Mouse (Mus musculus) CD4-positive, CD25-positive, alpha-beta regulatory T cell, adult 2 months (primary cell): ENCODE data around the gene Cdc34.

Experiments used
- DNase-seq: peaks from one replicate; pipeline ENCODE4 v3.0.0-alpha.2; 2012; ENCODE audit warnings: low read depth, low spot score

Cdc34 gene

DNA sequence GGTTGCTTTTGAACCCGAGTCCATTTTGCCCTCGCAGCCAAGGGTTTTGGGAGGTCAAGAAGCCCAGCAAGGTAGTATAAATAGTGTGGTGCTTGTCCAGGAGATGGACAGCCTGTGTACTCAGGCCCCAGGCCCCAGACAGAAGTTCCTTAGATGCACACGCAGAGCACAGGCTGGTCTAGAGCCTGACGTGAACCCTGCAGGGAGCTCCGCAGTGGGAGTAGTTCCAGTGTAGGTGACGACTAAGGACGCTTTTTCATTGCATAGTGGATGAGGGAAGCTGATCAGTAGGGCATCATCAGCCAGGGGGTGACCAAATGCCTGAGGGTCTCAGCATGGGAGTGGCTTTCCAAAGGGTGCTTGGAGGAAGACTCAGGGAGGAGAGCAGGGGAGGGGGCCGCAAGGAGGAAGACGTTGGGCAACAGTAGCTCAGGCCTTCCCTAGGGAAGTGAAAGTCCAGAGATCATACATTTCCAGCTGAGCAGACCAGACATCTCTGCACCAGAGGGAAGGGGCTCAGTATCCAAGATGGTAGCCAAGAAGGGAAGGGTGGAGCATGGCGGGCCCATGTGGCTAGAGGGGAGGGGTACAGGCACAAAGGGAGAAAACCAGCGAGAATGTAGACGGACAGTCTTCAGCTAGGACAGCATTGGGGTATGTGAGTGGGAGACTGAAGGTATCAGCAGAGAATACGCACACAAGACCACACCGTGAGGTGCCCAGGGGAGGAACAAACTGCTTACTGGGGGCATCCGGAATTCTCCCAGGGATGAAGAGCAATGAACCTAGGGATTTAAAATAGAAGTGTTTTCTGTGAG is 11.7 kb upstream of the Cdc34 start:
- no peak for DNase-seq

DNA sequence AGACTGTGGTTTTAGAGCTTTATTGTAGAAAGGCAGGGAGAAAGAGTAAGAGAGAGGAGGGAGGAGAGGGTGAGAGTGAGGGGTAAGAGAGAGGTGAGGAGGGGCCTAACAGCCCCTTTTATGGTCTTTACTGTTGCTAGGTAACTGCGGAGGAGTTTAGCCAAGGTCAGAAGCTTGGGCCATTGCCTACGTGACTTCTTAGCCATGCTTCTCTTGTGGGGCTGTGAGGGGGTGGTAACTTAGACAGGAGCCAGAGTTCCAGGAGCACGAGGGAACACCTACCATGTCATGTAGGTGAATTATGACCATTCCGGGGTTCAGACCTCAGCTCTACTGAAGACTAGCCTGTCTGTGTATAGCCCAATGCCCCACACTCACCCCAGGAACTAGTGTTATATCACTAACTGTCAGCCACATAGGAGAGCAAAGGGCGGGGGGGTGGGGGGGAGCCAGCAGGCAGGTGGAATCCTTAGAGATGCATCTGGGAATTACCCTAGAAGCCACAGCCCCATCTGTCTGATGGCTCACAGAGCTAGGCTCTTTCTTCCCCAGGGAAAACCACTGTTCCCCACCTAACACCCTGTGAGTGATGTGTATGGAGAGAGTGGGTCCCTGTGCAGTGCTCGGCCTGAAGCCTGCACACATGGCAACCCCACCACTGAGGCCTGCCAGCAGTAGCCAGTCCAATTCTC is 10.5 kb upstream of the Cdc34 start:
- no peak for DNase-seq

DNA sequence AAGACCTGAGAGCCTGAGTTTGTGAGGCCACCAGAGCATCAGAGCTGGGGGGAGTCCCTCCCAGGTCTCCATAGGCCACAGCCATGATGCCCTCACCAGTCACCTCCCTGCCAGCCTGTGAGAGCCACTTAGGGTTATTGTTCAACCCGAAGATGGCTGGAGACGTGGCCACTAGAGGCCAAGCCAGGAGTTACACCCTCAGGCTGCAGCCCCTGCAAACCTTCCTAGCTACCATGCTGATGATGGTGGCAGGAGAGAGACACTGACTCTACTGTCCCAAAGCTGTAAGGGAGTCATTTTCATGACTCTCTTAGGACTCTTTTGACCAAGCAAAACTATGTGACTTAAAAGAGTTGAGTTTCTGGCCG is 9.9 kb upstream of the Cdc34 start:
- no peak for DNase-seq

DNA sequence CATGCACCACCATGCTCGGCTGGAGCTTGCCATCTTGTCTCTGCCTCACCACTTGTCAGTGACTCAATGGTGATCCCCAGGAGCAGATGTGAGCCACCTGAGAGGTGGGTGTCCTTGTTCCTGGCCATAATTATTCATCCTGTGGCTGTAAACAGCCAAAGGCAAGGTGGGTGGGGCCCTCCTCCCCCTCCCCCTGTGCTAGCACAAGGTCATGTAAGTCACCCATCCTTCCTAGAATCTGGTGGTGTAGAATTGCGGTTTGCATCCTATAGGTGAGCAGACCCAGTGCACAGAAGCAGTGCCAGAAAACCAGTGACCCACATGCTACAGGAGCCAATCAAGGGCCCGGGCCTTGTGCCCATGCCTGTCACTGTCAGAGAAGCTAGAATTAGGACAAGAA is 8.9 kb upstream of the Cdc34 start:
- no peak for DNase-seq

DNA sequence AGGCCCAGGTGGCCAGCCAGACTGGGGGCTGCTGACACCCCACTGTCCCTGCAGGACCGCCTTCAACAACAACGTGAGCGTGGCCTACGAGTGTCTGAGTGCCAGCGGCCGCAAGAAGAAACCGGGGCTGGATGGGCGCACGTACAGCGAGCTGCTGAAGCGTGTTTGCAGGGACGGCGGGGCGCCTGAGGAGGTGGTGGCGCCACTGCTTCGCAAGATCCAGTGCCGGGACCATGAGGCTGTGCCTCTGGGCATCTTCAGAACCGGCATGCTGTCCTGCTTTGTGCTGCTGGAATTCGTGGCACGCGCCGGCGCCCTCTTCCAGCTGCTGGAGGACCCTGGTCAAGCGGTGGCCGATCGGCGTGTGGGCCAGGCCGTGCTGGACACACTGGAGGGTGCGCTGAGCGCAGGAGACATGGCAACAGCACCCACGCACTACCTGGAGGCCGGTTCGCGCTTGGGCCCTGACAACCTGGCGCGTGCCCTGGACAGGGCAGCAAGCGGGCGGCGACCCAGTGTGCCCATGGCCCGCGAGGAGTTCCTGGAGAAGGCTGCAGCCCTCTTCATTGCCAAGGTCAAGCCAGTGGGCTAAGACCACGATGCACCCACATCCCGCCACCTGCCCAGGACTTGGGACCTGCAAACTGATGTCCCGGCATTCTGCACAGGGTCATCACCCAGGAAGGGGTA is 6.5 kb upstream of the Cdc34 start:
- DNase-seq: no peak

DNA sequence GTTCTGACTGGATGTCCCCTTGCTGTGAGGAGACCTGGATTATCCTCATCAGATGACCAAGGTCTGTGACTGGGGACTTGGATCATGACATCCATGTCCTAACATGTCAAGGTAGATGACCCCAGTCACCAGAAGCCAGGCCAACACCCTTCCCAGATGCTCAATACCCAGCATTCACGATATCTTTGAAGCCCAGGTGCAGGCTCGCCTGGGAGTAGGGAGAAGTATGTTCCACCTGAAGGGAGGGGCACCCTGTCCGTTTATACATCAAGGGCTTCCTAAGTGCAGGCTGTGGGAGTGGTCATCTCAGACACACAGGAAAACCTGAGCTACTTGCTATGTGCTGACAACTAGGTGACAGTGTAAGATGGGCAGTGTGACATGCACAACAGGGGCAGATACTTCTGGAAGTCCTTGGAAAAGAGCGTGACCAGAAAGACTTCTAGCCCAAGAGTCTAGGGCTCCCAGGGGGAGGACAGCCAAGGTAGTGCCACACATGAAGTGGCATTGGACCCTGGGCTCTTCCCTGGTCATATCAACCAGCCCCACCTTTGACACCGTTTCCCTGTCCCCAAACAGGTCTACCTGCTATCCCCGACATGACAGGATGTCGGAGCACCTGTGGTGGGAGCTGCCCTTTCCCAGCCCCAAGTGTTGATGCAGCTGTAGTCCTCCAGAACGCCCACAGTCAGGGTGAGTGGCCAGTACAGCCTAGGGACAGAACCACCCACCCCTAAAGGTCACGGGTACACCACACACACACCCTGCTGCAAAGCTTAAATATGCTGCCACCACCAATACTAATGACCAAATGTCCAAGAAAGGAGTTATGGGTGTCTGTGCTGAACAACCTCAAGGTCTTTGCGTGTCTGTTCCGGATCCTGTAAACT is 1.1 kb upstream of the Cdc34 start:
- no peak for DNase-seq

DNA sequence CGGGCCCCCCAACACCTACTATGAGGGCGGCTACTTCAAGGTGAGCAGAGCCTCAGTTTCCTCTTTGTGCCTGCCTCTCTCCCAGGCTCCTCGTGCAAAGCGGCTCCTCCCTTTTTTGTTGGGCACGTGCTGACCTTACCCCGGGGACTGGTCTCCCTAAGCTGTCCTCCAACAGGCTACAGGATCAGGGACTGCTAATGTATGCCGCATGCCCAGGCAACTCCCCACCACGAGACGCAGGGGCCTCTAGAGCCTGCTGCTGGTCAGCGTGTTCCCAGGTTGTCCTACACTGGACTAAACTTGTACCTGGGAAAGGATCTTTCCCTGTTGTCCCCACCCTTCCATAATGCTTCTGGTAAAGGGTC is 538 bp downstream of the Cdc34 start:
- peak; percentile 45 for DNase-seq

DNA sequence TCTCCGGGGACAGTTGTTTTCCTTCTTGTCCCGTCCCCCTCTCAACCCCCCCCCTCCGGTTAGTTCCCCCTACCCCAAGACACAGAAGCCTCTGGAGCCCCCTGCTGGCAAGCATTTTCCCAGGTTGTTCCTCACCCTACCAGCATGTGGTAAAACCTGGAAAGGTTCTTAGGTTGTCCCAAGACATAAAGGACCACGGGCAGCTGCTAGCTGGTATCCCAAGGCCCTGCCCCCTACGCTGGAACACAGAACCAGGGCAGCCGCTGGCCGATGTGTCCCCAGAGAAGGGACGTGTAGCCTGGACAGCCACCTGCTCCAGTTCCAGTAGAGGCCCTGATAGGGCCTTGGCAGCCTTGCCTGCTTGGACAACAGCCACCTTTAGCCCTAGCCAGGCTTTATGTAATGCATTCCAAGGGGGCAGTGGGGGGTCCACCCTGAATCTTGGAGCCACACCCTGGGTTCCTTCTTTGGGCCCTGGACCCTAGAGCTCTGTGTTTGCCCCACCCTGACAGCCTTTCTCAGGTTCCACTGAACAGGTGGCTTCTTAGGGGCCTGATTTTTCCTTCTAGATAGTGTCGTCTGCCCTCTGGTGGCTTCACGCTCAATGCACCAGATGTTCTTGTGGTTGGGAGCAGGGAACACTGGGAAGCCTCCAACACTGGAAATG is 1.1 kb downstream of the Cdc34 start:
- peak; percentile 71 for DNase-seq

DNA sequence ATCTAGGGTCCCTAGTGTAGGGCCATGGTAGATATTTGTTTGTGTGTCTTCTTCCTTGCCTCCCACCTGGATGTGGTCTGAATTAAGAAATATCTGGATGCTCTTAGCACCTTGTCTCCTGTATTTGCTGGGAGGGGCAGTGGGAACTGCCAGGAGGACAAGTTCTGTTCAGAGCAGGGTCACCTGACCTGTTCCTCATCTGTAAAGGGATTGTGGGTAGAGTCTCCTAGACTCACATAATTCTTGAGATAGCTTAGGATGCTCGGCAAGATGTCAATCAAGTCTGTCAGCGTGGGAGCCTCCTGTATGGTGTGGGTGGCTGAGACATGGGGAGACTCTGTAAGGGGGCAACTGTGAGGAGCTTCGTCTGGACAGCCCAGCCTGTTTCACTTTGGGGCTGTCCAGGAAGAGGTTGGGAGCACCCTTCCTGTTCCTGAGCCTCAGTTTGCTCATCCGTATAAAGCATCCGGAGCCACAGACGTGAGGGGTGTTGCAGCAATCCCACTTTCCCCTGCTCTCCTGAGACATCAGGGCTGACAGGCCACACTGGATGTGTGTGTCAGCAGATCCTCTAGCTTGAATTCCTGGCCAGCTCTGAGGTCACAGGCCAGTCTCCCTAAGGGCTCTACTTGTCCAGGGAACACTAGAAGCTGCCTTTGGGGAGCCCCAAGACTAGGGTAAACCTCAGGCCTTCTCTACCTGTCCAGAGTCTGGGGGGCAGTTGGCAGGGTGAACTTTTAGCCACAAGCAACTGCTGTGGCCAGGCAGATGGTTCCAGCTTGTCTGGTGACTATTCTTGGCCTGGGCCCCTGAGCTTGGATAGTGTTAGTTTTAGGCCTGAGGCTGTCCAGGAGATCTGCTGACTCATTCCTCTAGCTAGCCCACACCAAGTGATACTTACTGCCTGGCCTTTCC is 2.0 kb downstream of the Cdc34 start:
- no peak for DNase-seq

DNA sequence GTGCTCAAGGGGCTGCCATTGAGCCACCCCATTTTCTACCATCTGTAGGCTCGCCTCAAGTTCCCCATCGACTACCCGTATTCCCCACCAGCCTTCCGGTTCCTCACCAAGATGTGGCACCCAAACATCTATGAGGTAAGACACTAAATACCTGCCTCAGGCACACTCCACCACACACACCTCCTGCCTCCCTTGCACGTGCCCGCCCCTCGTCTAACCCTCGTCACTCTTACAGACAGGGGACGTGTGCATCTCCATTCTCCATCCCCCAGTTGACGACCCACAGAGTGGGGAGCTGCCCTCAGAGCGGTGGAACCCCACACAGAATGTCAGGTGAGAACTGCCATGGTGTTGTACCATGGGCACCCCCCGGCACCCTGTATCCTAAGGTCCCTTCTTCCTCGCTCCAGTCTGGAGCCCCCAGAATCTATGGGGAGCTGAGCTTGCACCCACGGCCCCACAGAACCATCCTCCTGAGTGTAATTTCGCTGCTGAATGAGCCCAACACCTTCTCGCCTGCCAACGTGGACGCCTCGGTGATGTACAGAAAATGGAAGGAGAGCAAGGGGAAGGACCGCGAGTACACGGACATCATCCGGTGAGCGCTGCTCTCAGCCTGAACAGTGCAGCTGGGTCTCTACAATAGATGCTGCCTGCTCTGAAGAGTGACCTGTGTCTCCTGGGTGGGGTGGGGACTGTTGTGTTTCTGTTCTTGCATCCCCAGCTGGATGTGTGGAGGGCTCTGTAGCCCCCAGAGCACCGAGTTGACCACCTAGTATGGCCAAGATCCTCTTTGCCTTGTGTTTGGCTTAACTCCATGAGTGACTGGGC is 3.0 kb downstream of the Cdc34 start:
- DNase-seq: no peak

DNA sequence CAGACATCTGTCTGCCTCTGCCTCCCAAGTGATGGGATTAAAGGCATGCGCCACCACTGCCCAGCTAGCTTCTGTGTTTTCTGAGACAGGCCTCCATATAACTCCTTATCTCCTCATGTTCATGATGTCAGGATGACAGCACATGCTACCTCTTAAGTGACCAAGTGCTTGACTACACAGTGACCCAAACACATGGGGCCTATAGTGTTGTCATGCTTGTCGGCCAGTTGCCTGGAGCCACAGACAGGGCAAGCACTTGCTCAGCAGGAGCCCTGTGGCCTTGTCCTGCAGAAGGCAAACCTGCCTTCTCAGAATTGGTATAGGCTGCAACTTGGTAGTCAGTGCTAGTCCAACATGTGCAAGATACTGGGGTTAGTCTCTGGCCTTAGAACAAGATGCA is 4.2 kb downstream of the Cdc34 start:
- no peak for DNase-seq

DNA sequence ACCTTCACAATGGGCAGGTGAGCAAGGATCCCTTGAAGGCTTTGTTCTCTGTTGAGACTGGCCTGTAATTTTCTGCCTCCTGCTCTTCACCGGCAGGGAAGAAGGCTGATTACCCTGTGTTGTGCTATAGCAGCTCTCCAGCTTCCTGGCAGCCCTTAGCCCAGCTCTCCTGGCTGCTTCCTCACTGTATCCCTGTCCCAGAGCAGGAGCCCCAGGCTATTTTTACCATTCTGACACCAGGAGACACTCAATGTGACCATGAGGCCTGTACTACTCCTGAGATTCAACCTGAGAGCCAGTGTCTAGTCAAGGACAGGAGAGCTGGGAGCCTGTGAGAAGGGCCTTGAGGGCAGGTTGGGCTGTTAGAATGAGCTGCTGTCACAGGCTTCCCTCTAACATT is 4.7 kb downstream of the Cdc34 start:
- DNase-seq: no peak

DNA sequence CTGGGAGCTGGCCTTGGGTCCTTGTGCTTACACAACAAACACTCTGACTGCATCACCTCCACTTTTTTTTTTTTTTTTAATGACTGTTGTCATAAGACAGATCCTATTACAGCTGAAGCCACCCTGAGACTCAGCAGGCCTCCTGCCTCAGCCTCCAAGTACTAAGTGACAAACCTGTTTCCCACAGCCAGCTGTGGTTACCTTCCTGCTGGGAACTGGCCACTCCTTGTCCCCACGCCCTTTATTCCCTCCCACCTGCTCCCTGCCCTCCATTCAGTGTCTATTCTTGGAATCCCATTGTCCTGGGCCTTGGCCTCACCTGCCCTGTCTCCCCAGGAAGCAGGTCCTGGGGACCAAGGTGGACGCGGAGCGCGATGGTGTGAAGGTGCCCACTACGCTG is 5.5 kb downstream of the Cdc34 start:
- DNase-seq: no peak

DNA sequence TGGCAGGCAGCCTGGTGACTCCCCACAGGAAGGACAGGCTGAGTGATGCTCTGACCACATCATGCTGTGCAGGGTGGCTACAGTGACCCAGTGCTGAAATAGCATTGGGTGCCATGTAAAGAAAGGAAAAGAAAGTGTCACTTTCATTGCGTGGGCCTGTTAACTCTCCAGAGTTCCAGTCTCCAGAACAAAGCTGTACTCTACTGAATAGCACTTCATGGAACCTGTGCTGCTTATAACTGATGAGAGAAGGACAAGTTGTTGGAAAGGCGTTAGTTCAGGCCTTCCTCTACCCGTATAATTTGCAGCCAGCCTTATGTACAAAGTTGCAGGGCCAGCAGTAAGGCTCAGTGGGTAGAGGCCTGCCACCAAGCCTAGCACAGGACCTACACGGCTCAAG is 6.7 kb downstream of the Cdc34 start, which contains the start of gene Gzmm:
TSS of gene Gzmm (plus strand) at position 301 of the 400 bp plus-strand sequence.
- no peak for DNase-seq

DNA sequence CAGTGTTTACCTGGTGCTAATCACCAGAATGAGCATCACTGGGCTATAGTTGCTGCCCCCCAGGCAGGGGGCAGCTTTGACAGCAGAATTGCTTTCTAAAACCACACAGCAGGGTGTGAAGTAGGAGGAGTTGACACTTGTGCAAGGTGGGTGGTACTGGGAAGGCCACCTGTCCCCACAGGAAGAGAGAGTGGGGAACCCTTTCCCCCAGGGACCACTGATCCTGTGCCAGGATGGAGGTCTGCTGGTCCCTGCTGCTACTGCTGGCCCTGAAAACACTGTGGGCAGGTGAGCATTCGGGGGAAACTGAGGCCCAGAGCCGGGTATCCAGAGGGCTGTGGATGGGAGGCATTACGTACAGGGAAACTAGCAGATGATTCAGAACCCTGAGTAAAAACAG is 7.2 kb downstream of the Cdc34 start:
- no peak for DNase-seq

DNA sequence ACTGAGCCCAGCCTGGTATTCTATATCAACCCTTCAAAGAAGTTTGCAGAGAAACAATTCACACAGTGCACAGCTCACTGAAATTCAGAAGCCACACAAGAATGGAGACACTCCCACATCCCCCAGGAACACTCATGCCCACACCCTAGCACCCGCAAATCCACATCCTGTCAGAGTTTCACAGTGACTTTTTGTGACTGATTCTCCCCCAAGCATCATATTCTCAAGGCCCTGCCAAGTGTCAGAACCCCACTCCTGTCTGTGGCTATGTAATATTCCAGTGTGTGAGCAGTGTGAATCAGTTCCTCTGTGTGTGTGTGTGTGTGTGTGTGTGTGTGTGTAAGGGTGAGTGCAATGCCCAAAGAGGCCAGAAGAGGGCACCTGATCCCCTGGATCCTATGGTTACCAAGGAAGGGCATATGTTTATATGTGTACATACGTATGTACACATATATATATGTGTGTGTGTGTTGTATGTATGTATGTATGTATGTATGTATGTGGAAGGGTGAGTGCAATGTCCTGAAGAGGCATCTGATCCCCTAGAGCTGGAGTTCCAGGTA is 10.1 kb downstream of the Cdc34 start:
- DNase-seq: peak; percentile 37

DNA sequence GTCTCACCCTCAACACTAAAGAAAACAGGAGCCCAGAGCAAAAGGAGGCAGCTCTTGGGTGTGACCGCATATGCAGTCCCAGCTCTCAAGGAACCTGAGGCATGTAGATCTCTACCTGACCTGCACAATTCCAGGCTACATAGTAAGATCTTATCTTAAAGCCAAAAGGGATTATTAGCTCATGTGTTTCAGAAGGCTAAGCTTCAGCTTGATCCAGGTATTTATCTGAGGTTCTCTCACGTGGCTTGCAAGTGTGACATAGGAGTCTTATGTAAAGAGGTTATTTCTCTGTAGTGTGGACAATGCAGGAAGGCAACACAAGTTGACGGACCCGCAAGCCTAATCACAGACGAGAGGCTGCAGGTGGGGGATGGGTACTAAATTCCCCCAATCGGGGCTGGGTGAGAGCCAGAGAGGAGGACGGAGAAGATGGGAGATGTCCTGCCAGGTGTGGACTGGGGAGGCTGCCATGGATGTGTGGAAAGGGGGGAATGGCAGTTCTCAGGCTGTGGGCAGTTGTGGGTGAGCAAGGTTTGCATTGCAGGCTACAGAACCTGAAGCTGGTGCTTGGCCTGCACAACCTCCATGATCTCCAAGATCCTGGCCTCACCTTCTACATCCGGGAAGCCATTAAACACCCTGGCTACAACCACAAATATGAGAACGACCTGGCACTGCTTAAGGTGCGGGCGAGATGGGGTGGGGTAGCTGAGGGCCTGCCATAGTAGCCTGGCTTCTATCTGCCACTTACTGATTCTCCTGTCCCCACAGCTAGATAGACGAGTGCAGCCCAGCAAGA is 11.8 kb downstream of the Cdc34 start:
- no peak for DNase-seq

DNA sequence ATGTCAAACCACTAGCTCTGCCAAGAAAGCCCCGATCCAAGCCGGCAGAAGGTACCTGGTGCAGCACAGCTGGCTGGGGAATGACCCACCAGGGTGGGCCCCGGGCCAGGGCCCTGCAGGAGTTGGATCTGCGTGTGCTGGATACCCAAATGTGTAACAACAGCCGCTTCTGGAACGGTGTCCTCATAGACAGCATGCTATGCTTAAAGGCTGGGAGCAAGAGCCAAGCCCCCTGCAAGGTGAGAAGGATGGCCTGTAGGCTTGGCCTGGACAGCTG is 12.3 kb downstream of the Cdc34 start:
- no peak for DNase-seq
